Comparison of ENCODE assay signal across 29 mouse cellular contexts in the genomic region with DNA sequence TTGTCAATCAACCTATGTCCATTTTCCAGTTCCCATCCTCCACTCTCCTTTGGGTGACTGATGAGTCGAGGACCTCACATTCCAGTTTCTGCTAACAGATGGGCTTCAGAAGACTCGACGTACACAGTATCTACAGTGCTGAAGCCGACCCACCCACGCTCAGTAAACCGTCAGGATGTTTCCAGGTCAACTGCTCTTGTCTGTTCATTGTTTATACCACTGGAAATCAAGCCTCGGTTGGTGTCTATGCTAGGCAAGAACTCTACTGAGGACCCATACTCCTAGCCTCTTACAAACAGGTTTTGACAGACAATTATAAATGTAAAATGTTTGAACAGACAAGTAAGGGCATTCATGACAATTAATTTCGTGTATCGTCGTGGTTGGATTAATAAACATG.
DNase-seq lines count a peak whose midpoint lies in the region; ATAC-seq lines count a peak whose summit lies in the region.
"Had no signal": no experiment of that assay in that cellular context is flagged by ENCODE, and none has a peak within 500 bp of the region (broad histone marks: within the 10 kb centered on the region; RNA-seq: fewer than 3 reads in every experiment).

No protein-coding gene starts in this region.

- peak; percentile 47 for ATAC-seq in frontal cortex, adult (ENCODE audit: low TSS enrichment)
- ATAC-seq in heart, embryonic 13.5 days (ENCODE audit: extremely low read depth, insufficient number of reproducible peaks, low FRiP score, low TSS enrichment): no peak
- ATAC-seq: forebrain, embryonic 14.5 days; forebrain, postnatal 0 days; hindbrain, embryonic 16.5 days; intestine, embryonic 15.5 days had no signal

- DNase-seq in frontal cortex, postnatal 10 days (ENCODE audit: low spot score in 2 of 2): no peak
- no peak for DNase-seq in heart, adult 18-20 months
- DNase-seq in Muller cell, postnatal 12 days (ENCODE audit: inconsistent ontology term): peak; percentile 64
- DNase-seq in retina, postnatal 1 day: peak; percentile 93
- DNase-seq in urinary bladder, postnatal 4 days (ENCODE audit: low spot score in 2 of 2): no peak
- DNase-seq: adrenal gland, adult 8-10 months; adrenal gland, postnatal 25 days; B cell, adult 2 months; cerebellum, adult 11-12 months; cerebellum, adult 8-10 months; cerebellum, postnatal 10 days; cerebellum, postnatal 36 days; embryo, embryonic 11 days; forebrain, postnatal 0 days; gastrocnemius, postnatal 10 days; gastrocnemius, postnatal 36 days; heart, postnatal 36 days; kidney, adult 11 months had no signal

- no peak overlapping the region for H3K4me3 ChIP-seq in heart, embryonic 13.5 days
- H3K4me3 ChIP-seq: embryonic facial prominence, embryonic 15.5 days; hindbrain, embryonic 10.5 days; hindbrain, embryonic 13.5 days; intestine, embryonic 15.5 days had no signal

- no peak overlapping the region for H3K4me2 ChIP-seq in heart, embryonic 13.5 days
- H3K4me2 ChIP-seq: embryonic facial prominence, embryonic 15.5 days; heart, embryonic 11.5 days; hindbrain, embryonic 13.5 days; intestine, embryonic 15.5 days had no signal

- 51% methylated on average over 10 of the region's 10 CpGs for WGBS in heart, embryonic 13.5 days

- 0 out of 2 replicates have a peak overlapping the region, but pooled peaks have one; percentile 12 for H3K27ac ChIP-seq in heart, embryonic 13.5 days (replicated peaks)
- H3K27ac ChIP-seq: embryonic facial prominence, embryonic 15.5 days; hindbrain, embryonic 10.5 days; hindbrain, embryonic 13.5 days; intestine, embryonic 15.5 days had no signal

- H3K9ac ChIP-seq in heart, embryonic 13.5 days: no peak overlapping the region
- H3K9ac ChIP-seq: embryonic facial prominence, embryonic 15.5 days; forebrain, postnatal 0 days; hindbrain, embryonic 13.5 days; intestine, embryonic 15.5 days had no signal

- peaks cover 14% of the 10 kb centered on the region for H3K4me1 ChIP-seq in heart, embryonic 13.5 days
- H3K4me1 ChIP-seq: embryonic facial prominence, embryonic 15.5 days; intestine, embryonic 15.5 days had no signal

- no peaks in the 10 kb centered on the region for H3K27me3 ChIP-seq in heart, embryonic 13.5 days (replicated peaks)
- H3K27me3 ChIP-seq: CH12.LX; embryonic facial prominence, embryonic 15.5 days; hindbrain, embryonic 13.5 days; intestine, embryonic 15.5 days had no signal

- H3K36me3 ChIP-seq in heart, embryonic 13.5 days: peaks cover 9% of the 10 kb centered on the region
- H3K36me3 ChIP-seq: embryonic facial prominence, embryonic 15.5 days; G1E; hindbrain, embryonic 10.5 days; hindbrain, embryonic 13.5 days; intestine, embryonic 15.5 days had no signal

- H3K9me3 ChIP-seq in heart, embryonic 13.5 days: no peaks in the 10 kb centered on the region
- H3K9me3 ChIP-seq: embryonic facial prominence, embryonic 15.5 days; G1E; hindbrain, embryonic 10.5 days; hindbrain, embryonic 13.5 days; intestine, embryonic 15.5 days had no signal

Comparison
In these comparisons a context has a peak if more than half of its experiments do, and no peak if none do; other contexts are left out.
1. DNase-seq: peak in Muller cell, postnatal 12 days (single experiment) and retina, postnatal 1 day (single experiment); none in frontal cortex, postnatal 10 days (0 of 2), heart, adult 18-20 months (0 of 2) and urinary bladder, postnatal 4 days (0 of 2).